In the genomic region with DNA sequence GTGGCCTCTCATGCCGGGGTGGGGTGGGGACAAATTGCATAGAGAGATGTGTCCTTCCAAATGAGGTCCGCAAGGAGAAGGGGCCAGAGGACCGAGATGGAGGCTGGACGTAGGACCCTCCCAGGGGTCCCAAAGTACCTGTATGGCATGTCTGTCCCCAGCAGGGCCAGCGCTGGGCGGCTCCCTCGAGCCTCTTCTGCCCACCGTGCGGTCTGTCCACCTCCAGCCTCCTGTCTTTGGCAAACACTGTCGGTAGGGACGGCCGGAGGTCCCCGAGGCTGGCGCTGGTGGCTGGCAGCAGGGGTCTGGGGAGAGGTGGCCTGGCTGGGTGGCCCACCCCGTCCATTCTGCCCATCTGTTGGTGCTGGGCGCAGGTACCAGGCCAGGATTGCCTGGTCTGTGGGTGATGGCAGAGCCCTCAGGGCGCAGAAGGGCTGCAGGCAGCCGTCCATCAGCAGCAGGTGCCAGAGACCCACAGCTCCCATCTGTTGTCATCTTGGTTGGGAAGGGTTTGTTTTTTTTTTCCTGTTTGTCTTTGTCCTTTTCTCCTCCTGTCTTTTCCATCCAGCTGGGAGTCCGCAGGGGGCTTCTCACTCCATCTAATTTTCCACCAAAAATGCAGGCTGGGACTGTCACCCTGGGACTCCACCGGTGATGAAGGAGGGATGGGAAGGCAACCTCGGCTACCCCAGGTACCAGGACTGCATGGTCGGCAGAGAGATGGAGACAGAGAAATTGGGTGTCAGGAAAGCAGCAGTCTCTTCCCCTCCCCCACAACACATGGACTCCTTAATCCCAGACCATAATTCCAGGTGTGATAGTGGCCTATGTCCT, we compare ENCODE assay signal across 8 mouse cellular contexts. TPM values are rescaled to one million over a fixed set of nuclear protein-coding genes. Genes with fewer than 3 reads are reported as not detected.
DNase-seq lines count a peak whose midpoint lies in the region; ATAC-seq lines count a peak whose summit lies in the region.

No protein-coding gene starts in this region.

- H3K36me3 ChIP-seq in heart, embryonic 16.5 days (ENCODE audit: control insufficient read depth, insufficient read depth) = peaks cover 39% of the 10 kb centered on the region
- H3K36me3 ChIP-seq in forebrain, embryonic 16.5 days (ENCODE audit: control insufficient read depth, insufficient read depth) = no peaks in the 10 kb centered on the region; the same call in 1 of the 2 replicates
- H3K36me3 ChIP-seq in midbrain, embryonic 11.5 days (ENCODE audit: control insufficient read depth, insufficient read depth, low read length) = 0 out of 2 replicates have a peak, but pooled peaks cover 2% of the 10 kb centered on the region

- no peak for DNase-seq in heart, postnatal 10 days
- DNase-seq in cerebellum, adult 11 months = peak; percentile 88
- no peak for DNase-seq in midbrain, embryonic 11.5 days (ENCODE audit: low spot score, missing footprints)
- DNase-seq in kidney, adult 8-10 months = no peak
- DNase-seq in spleen, postnatal 4 days (ENCODE audit: low spot score in 2 of 2) = no peak

- no peak for ATAC-seq in heart, embryonic 16.5 days (replicated peaks; ENCODE audit: extremely low read depth, insufficient read depth, low FRiP score)
- no peak for ATAC-seq in forebrain, embryonic 16.5 days
- ATAC-seq in midbrain, embryonic 11.5 days (ENCODE audit: low FRiP score) = no peak
- no peak for ATAC-seq in megakaryocyte-erythroid progenitor cell, adult 5-6 weeks (replicated peaks; ENCODE audit: low FRiP score, low TSS enrichment, poor library complexity, severe bottlenecking)

- H3K4me2 ChIP-seq in heart, embryonic 16.5 days (ENCODE audit: low read depth, low read length) = peak overlapping the region; percentile 14; the same call in 1 of the 2 replicates
- peak overlapping the region; percentile 41 for H3K4me2 ChIP-seq in forebrain, embryonic 16.5 days (ENCODE audit: low read length)
- H3K4me2 ChIP-seq in midbrain, embryonic 11.5 days = no peak overlapping the region

- peaks cover 27% of the 10 kb centered on the region for H3K4me1 ChIP-seq in heart, embryonic 16.5 days (ENCODE audit: control insufficient read depth, insufficient read depth, low read length)
- H3K4me1 ChIP-seq in forebrain, embryonic 16.5 days (replicated peaks; ENCODE audit: control insufficient read depth, insufficient read depth, low read length) = peaks cover 42% of the 10 kb centered on the region
- H3K4me1 ChIP-seq in midbrain, embryonic 11.5 days (ENCODE audit: control insufficient read depth, insufficient read depth, low read length) = peaks cover 45% of the 10 kb centered on the region

- no peak overlapping the region for H3K9ac ChIP-seq in heart, embryonic 16.5 days (ENCODE audit: low read length)
- H3K9ac ChIP-seq in forebrain, embryonic 16.5 days (replicated peaks; ENCODE audit: low read depth, low read length) = peak overlapping the region; percentile 24
- H3K9ac ChIP-seq in midbrain, embryonic 11.5 days (ENCODE audit: low read length) = no peak overlapping the region

- H3K9me3 ChIP-seq in heart, embryonic 16.5 days (replicated peaks; ENCODE audit: control insufficient read depth, low read length) = no peaks in the 10 kb centered on the region
- no peaks in the 10 kb centered on the region for H3K9me3 ChIP-seq in forebrain, embryonic 16.5 days (ENCODE audit: control insufficient read depth, low read length)
- no peaks in the 10 kb centered on the region for H3K9me3 ChIP-seq in midbrain, embryonic 11.5 days (ENCODE audit: control insufficient read depth, low read length)

- H3K4me3 ChIP-seq in heart, embryonic 16.5 days (ENCODE audit: low read length) = no peak overlapping the region
- H3K4me3 ChIP-seq in forebrain, embryonic 16.5 days (replicated peaks; ENCODE audit: low read length) = peak overlapping the region; percentile 29
- no peak overlapping the region for H3K4me3 ChIP-seq in midbrain, embryonic 11.5 days (ENCODE audit: low read depth, low read length)

- H3K27me3 ChIP-seq in heart, embryonic 16.5 days (ENCODE audit: control insufficient read depth, insufficient read depth, low read length) = no peaks in the 10 kb centered on the region
- H3K27me3 ChIP-seq in forebrain, embryonic 16.5 days (replicated peaks; ENCODE audit: control insufficient read depth, insufficient read depth, low read length) = no peaks in the 10 kb centered on the region
- H3K27me3 ChIP-seq in midbrain, embryonic 11.5 days (ENCODE audit: control insufficient read depth, insufficient read depth, low read length) = peaks cover 18% of the 10 kb centered on the region

- no peak overlapping the region; the same call in 1 of the 2 replicates for H3K27ac ChIP-seq in heart, embryonic 16.5 days (ENCODE audit: low read length)
- H3K27ac ChIP-seq in forebrain, embryonic 16.5 days (ENCODE audit: low read length) = peak overlapping the region; percentile 82
- peak overlapping the region; percentile 40 for H3K27ac ChIP-seq in midbrain, embryonic 11.5 days (ENCODE audit: low read depth, low read length)

- 67% methylated on average over 22 of the region's 22 CpGs for WGBS in heart, embryonic 16.5 days
- WGBS in forebrain, embryonic 16.5 days = 41% methylated on average over 22 of the region's 22 CpGs
- 48% methylated on average over 22 of the region's 22 CpGs for WGBS in midbrain, embryonic 11.5 days

- intact Hi-C loops in heart, postnatal 10 days (cut with DNase I) = no loop called here

RNA-seq across cellular contexts. Expression of gene Smim24, which starts 7.7 kb away (rescaled TPM):
- polyA plus RNA-seq in heart, embryonic 16.5 days (2015; fragmentation: Nextera tagmentation; extraction: Ambion mirVana) = 5.0 and 9.2 TPM in 2 replicates
- total RNA-seq in heart, postnatal 10 days (2021) = 1 to 10 TPM; 1.3 to 2.2 TPM
- 1.2 and 1.8 TPM in 2 replicates for polyA plus RNA-seq in forebrain, embryonic 16.5 days (2015; fragmentation: Nextera tagmentation; extraction: Ambion mirVana)
- polyA plus RNA-seq in midbrain, embryonic 11.5 days (2014; fragmentation: Nextera tagmentation; extraction: Ambion mirVana) = 2.3 and 2.7 TPM in 2 replicates
- total RNA-seq in megakaryocyte-erythroid progenitor cell, adult 5-6 weeks (2014; fragmentation: Nextera tagmentation) = 7.7 and 12.8 TPM in 2 replicates
- 7.4 and 7.5 TPM in 2 replicates for total RNA-seq in megakaryocyte-erythroid progenitor cell, adult 5-6 weeks (2017)

RNA-seq across cellular contexts. Expression of gene Gm48552, which starts 11.8 kb away (rescaled TPM):
- polyA plus RNA-seq in heart, embryonic 16.5 days (2015; fragmentation: Nextera tagmentation; extraction: Ambion mirVana) = 0.55 and 0.83 TPM in 2 replicates
- total RNA-seq in heart, postnatal 10 days (2021) = under 1 TPM; 0.77 to 0.98 TPM
- polyA plus RNA-seq in forebrain, embryonic 16.5 days (2015; fragmentation: Nextera tagmentation; extraction: Ambion mirVana) = 1.0 and 2.2 TPM in 2 replicates
- 0.20 and 0.47 TPM in 2 replicates for polyA plus RNA-seq in midbrain, embryonic 11.5 days (2014; fragmentation: Nextera tagmentation; extraction: Ambion mirVana)
- total RNA-seq in megakaryocyte-erythroid progenitor cell, adult 5-6 weeks (2014; fragmentation: Nextera tagmentation) = 4.0 TPM in 1 of 2 replicates, not detected in the other
- not detected in 2 replicates for total RNA-seq in megakaryocyte-erythroid progenitor cell, adult 5-6 weeks (2017)

RNA-seq across cellular contexts. Expression of gene Gm48551, which starts 16.3 kb away (rescaled TPM):
- 2.1 and 2.6 TPM in 2 replicates for polyA plus RNA-seq in heart, embryonic 16.5 days (2015; fragmentation: Nextera tagmentation; extraction: Ambion mirVana)
- total RNA-seq in heart, postnatal 10 days (2021) = under 1 TPM; 0.74 to 0.87 TPM
- polyA plus RNA-seq in forebrain, embryonic 16.5 days (2015; fragmentation: Nextera tagmentation; extraction: Ambion mirVana) = 6.2 and 8.8 TPM in 2 replicates
- 2.7 and 2.9 TPM in 2 replicates for polyA plus RNA-seq in midbrain, embryonic 11.5 days (2014; fragmentation: Nextera tagmentation; extraction: Ambion mirVana)
- 1.2 and 6.3 TPM in 2 replicates for total RNA-seq in megakaryocyte-erythroid progenitor cell, adult 5-6 weeks (2014; fragmentation: Nextera tagmentation)
- 0.11 and 2.6 TPM in 2 replicates for total RNA-seq in megakaryocyte-erythroid progenitor cell, adult 5-6 weeks (2017)

RNA-seq across cellular contexts. Expression of gene Dohh, which starts 16.4 kb away (rescaled TPM):
- polyA plus RNA-seq in heart, embryonic 16.5 days (2015; fragmentation: Nextera tagmentation; extraction: Ambion mirVana) = 83.4 and 86.2 TPM in 2 replicates
- 10 to 100 TPM; 53.2 to 57.5 TPM for total RNA-seq in heart, postnatal 10 days (2021)
- 86.0 and 91.0 TPM in 2 replicates for polyA plus RNA-seq in forebrain, embryonic 16.5 days (2015; fragmentation: Nextera tagmentation; extraction: Ambion mirVana)
- polyA plus RNA-seq in midbrain, embryonic 11.5 days (2014; fragmentation: Nextera tagmentation; extraction: Ambion mirVana) = 43.3 and 53.7 TPM in 2 replicates
- total RNA-seq in megakaryocyte-erythroid progenitor cell, adult 5-6 weeks (2014; fragmentation: Nextera tagmentation) = 12.3 and 31.4 TPM in 2 replicates
- 31.2 and 37.8 TPM in 2 replicates for total RNA-seq in megakaryocyte-erythroid progenitor cell, adult 5-6 weeks (2017)

RNA-seq across cellular contexts. Expression of gene Fzr1, which starts 22.3 kb away (rescaled TPM):
- polyA plus RNA-seq in heart, embryonic 16.5 days (2015; fragmentation: Nextera tagmentation; extraction: Ambion mirVana) = 74.6 and 82.8 TPM in 2 replicates
- total RNA-seq in heart, postnatal 10 days (2021) = 10 to 100 TPM; 39.7 to 41.2 TPM
- 121 and 133 TPM in 2 replicates for polyA plus RNA-seq in forebrain, embryonic 16.5 days (2015; fragmentation: Nextera tagmentation; extraction: Ambion mirVana)
- 94.3 and 104 TPM in 2 replicates for polyA plus RNA-seq in midbrain, embryonic 11.5 days (2014; fragmentation: Nextera tagmentation; extraction: Ambion mirVana)
- total RNA-seq in megakaryocyte-erythroid progenitor cell, adult 5-6 weeks (2014; fragmentation: Nextera tagmentation) = 28.5 and 50.0 TPM in 2 replicates
- 12.2 and 14.9 TPM in 2 replicates for total RNA-seq in megakaryocyte-erythroid progenitor cell, adult 5-6 weeks (2017)
